Mouse (Mus musculus) myocyte (in vitro differentiated cells): Measurements from ENCODE around the gene Lgr6. TPM values are rescaled to one million over a fixed set of nuclear protein-coding genes. Genes with fewer than 3 reads are reported as not detected.

Experiments
- H3K27me3 ChIP-seq: one replicate; pipeline ENCODE4 v1.6.1; 2011; ENCODE audit not compliant: control insufficient read depth, insufficient read depth, insufficient read length
- H3K36me3 ChIP-seq: one replicate; pipeline ENCODE4 v1.6.1; 2011; ENCODE audit not compliant: control insufficient read depth, insufficient read depth
- H3K4me2 ChIP-seq: one replicate; pipeline ENCODE4 v1.6.1; 2011; ENCODE audit warnings: low read depth, control low read depth
- H3K4me3 ChIP-seq: one replicate; pipeline ENCODE4 v1.5.1; 2011; ENCODE audit warnings: mild to moderate bottlenecking, control low read depth, moderate library complexity
- H3K79me2 ChIP-seq: one replicate; pipeline ENCODE4 v1.6.1; 2011; ENCODE audit not compliant: control insufficient read depth, insufficient read depth
- H3ac ChIP-seq: one replicate; pipeline ENCODE4 v1.6.1; 2011; ENCODE audit not compliant: control insufficient read depth, insufficient read length
- CEBPB ChIP-seq: IDR thresholded peaks from 2 replicates; pipeline ENCODE4 v1.6.1; 2011; ENCODE audit warnings: mild to moderate bottlenecking, moderate library complexity; ENCODE audit not compliant: poor library complexity, insufficient read depth, severe bottlenecking
- E2F4 ChIP-seq: IDR thresholded peaks from one replicate; pipeline ENCODE4 v1.6.1; 2011; ENCODE audit warnings: mild to moderate bottlenecking, control low read depth, moderate library complexity; ENCODE audit not compliant: insufficient read depth
- MAX ChIP-seq: IDR thresholded peaks from one replicate; pipeline ENCODE4 v1.6.1; 2011; ENCODE audit warnings: low read depth, mild to moderate bottlenecking, control low read depth
- MYOD1 ChIP-seq, 3 experiments: IDR thresholded peaks; one replicate each; pipeline ENCODE4 v1.6.1; 2011; ENCODE audit warnings: control low read depth in 2 of 3, low read depth in 2 of 3, mild to moderate bottlenecking in 2 of 3, moderate library complexity in 1 of 3; ENCODE audit not compliant: insufficient read length in 2 of 3, control insufficient read depth in 1 of 3
- MYOG ChIP-seq, 3 experiments: IDR thresholded peaks; one replicate each; pipeline ENCODE4 v1.6.1; 2011; ENCODE audit warnings: control low read depth in 2 of 3, low read depth in 2 of 3, mild to moderate bottlenecking in 2 of 3; ENCODE audit not compliant: insufficient read length in 2 of 3, control insufficient read depth in 1 of 3, insufficient read depth in 1 of 3
- POLR2A ChIP-seq: IDR thresholded peaks from one replicate; pipeline ENCODE4 v1.6.1; 2011; ENCODE audit warnings: low read depth, mild to moderate bottlenecking, control low read depth, moderate library complexity; ENCODE audit not compliant: insufficient read length
- POLR2AphosphoS2 ChIP-seq: IDR thresholded peaks from one replicate; pipeline ENCODE4 v1.6.1; 2011; ENCODE audit warnings: low read depth, control low read depth; ENCODE audit not compliant: insufficient read length
- REST ChIP-seq: IDR thresholded peaks from one replicate; pipeline ENCODE4 v1.6.1; 2011; ENCODE audit warnings: mild to moderate bottlenecking, control low read depth, moderate library complexity; ENCODE audit not compliant: insufficient read depth, insufficient read length
- SRF ChIP-seq: IDR thresholded peaks from one replicate; pipeline ENCODE4 v1.6.1; 2011; ENCODE audit warnings: low read depth; ENCODE audit not compliant: control insufficient read depth, insufficient read length
- TCF12 ChIP-seq: IDR thresholded peaks from one replicate; pipeline ENCODE4 v1.6.1; 2011; ENCODE audit warnings: mild to moderate bottlenecking, control low read depth; ENCODE audit not compliant: poor library complexity, insufficient read depth, severe bottlenecking
- TCF3 ChIP-seq: IDR thresholded peaks from one replicate; pipeline ENCODE4 v1.6.1; 2011; ENCODE audit warnings: low read depth, control low read depth; ENCODE audit not compliant: insufficient read length
- USF1 ChIP-seq: IDR thresholded peaks from one replicate; pipeline ENCODE4 v1.6.1; 2011; ENCODE audit warnings: low read depth, mild to moderate bottlenecking, control low read depth, moderate library complexity
- polyA plus RNA-seq: library from polyadenylated mRNA; unstranded; fragments of >200 nt; fragmentation: generic; extraction: Trizol; gene quantifications from one replicate; pipeline ENCODE4 v1.2.1, GENCODE M21; 2012; ENCODE audit warnings: missing spikeins

Lgr6 gene
- polyA plus RNA-seq, 1 experiment, result 2.1 TPM

- no peaks in the 10 kb centered on the region for H3K79me2 ChIP-seq
- H3K4me3 ChIP-seq, result no peak overlapping the region
- no peak overlapping the region for H3K4me2 ChIP-seq
- H3K36me3 ChIP-seq, result no peaks in the 10 kb centered on the region
- TF ChIP-seq TCF3 (no peak), CEBPB (no peak), REST (no peak), POLR2AphosphoS2 (no peak), E2F4 (no peak), MAX (no peak), SRF (no peak), MYOG (IDR thresholded peaks at IDR 0.05; ENCODE audit: control insufficient read depth in 1 of 3, insufficient read depth in 1 of 3, insufficient read length in 2 of 3, low read depth in 2 of 3) (no peak), POLR2A (no peak), USF1 (no peak), TCF12 (no peak)
- H3ac ChIP-seq, result no peak overlapping the region
- peaks cover 10% of the 10 kb centered on the region for H3K27me3 ChIP-seq
These were observed 3.5 kb upstream of the Lgr6 start for GRCm38 (mm10) chr1:135108611-135109010.

DNA sequence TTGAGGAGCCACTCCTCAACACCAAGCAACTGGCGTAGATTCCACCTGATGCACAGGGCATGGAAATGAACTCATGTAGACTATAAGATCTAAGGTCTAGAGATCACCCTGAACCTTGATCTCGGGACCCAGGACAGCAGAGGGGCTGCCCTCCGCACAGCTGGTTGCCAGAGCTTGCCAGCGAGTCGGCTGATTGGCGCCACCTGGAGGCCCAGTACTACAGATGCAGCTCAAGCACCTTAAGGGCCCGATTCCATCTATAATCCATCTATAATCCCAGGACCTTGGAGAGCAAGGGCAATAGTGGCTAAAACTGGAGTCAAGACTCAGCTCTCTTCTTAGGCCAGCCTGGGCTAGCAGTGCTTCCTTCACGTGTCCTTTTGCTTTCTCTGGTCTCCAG lies 875 bp upstream of the Lgr6 start:
- peak overlapping the region; percentile 75 for H3K4me2 ChIP-seq
- H3K27me3 ChIP-seq, result peaks cover 10% of the 10 kb centered on the region
- no peak overlapping the region for H3ac ChIP-seq
- no peaks in the 10 kb centered on the region for H3K36me3 ChIP-seq
- TF ChIP-seq TCF12 (no peak), MYOG (IDR thresholded peaks at IDR 0.05; ENCODE audit: control insufficient read depth in 1 of 3, insufficient read depth in 1 of 3, insufficient read length in 2 of 3, low read depth in 2 of 3) (peak in 1 of 3 experiments; percentile 31), MYOD1 (IDR thresholded peaks at IDR 0.05; ENCODE audit: control insufficient read depth in 1 of 3, insufficient read length in 2 of 3, low read depth in 2 of 3) (peak in 2 of 3 experiments; percentile 5 to 20)
- no peak overlapping the region for H3K4me3 ChIP-seq
- H3K79me2 ChIP-seq, result no peaks in the 10 kb centered on the region

- TF ChIP-seq POLR2AphosphoS2 (no peak), E2F4 (no peak), REST (no peak), MAX (no peak), USF1 (no peak), SRF (no peak), MYOD1 (IDR thresholded peaks at IDR 0.05; ENCODE audit: control insufficient read depth in 1 of 3, insufficient read length in 2 of 3, low read depth in 2 of 3) (no peak), POLR2A (no peak)
- no peak overlapping the region for H3K4me3 ChIP-seq
- H3K79me2 ChIP-seq, result no peaks in the 10 kb centered on the region
- no peak overlapping the region for H3K4me2 ChIP-seq
- H3ac ChIP-seq, result no peak overlapping the region
- no peaks in the 10 kb centered on the region for H3K36me3 ChIP-seq
- peaks cover 10% of the 10 kb centered on the region for H3K27me3 ChIP-seq
These were observed 4.7 kb downstream of the Lgr6 start for GRCm38 (mm10) chr1:135100400-135100799.

GRCm38 (mm10) chr1:135098441-135098840 lies 6.6 kb downstream of the Lgr6 start:
- Histone ChIP-seq H3K4me3 (no peak overlapping the region), H3ac (no peak overlapping the region)
- no peak for TF ChIP-seq USF1
- no peak for TF ChIP-seq E2F4
- no peak for TF ChIP-seq MYOD1 (IDR thresholded peaks at IDR 0.05; ENCODE audit: control insufficient read depth in 1 of 3, insufficient read length in 2 of 3, low read depth in 2 of 3)
- no peak for TF ChIP-seq POLR2A
- no peak for TF ChIP-seq MAX
- no peak for TF ChIP-seq TCF3

GRCm38 (mm10) chr1:135097441-135097840 lies 7.6 kb downstream of the Lgr6 start:
- no peak overlapping the region for H3ac ChIP-seq
- TF ChIP-seq TCF12 (no peak), MYOG (IDR thresholded peaks at IDR 0.05; ENCODE audit: control insufficient read depth in 1 of 3, insufficient read depth in 1 of 3, insufficient read length in 2 of 3, low read depth in 2 of 3) (no peak), POLR2A (no peak), E2F4 (no peak), TCF3 (no peak), MYOD1 (IDR thresholded peaks at IDR 0.05; ENCODE audit: control insufficient read depth in 1 of 3, insufficient read length in 2 of 3, low read depth in 2 of 3) (no peak), REST (no peak), SRF (no peak), MAX (no peak), POLR2AphosphoS2 (no peak), USF1 (no peak), CEBPB (no peak)
- H3K27me3 ChIP-seq, result no peaks in the 10 kb centered on the region
- no peak overlapping the region for H3K4me2 ChIP-seq
- H3K36me3 ChIP-seq, result no peaks in the 10 kb centered on the region
- no peaks in the 10 kb centered on the region for H3K79me2 ChIP-seq
- H3K4me3 ChIP-seq, result no peak overlapping the region

More at GRCm38 (mm10) chr1:135098441-135098840, 6.6 kb downstream of the Lgr6 start:
- Histone ChIP-seq H3K27me3 (no peaks in the 10 kb centered on the region), H3K36me3 (no peaks in the 10 kb centered on the region), H3K79me2 (no peaks in the 10 kb centered on the region), H3K4me2 (no peak overlapping the region)
